In genomic region chr5:51540816-51541215, GRCm38 (mm10) we compare ENCODE assay signal across 19 mouse cellular contexts. TPM values are rescaled to one million over a fixed set of nuclear protein-coding genes. Genes with fewer than 3 reads are reported as not detected.
DNase-seq lines count a peak whose midpoint lies in the region; ATAC-seq and TF ChIP-seq lines count a peak whose summit lies in the region.
"Had no signal": no experiment of that assay in that cellular context is flagged by ENCODE, and none has a peak within 500 bp of the region (broad histone marks: within the 10 kb centered on the region; RNA-seq: fewer than 3 reads in every experiment).

No protein-coding gene starts in this region.

- H3K4me3 ChIP-seq in heart, embryonic 15.5 days = no peak overlapping the region
- H3K4me3 ChIP-seq in layer of hippocampus, adult 2 months = no peak overlapping the region
- H3K4me3 ChIP-seq in cortical plate, adult 2 months (ENCODE audit: insufficient read depth, low read length) = no peak overlapping the region
- H3K4me3 ChIP-seq in forebrain, embryonic 13.5 days = no peak overlapping the region
- H3K4me3 ChIP-seq: embryonic facial prominence, embryonic 13.5 days; forebrain, embryonic 15.5 days; hindbrain, embryonic 10.5 days; kidney, embryonic 15.5 days; limb, embryonic 15.5 days; megakaryocyte, embryonic 14.5 days had no signal

- no peak for TF ChIP-seq POLR2A in cortical plate, adult 2 months (IDR thresholded peaks at IDR 0.05; ENCODE audit: extremely low read depth, insufficient read depth, low read length)

- no peak overlapping the region for H3K9ac ChIP-seq in heart, embryonic 15.5 days
- H3K9ac ChIP-seq in forebrain, embryonic 13.5 days = no peak overlapping the region
- H3K9ac ChIP-seq: embryonic facial prominence, embryonic 13.5 days; forebrain, embryonic 15.5 days; kidney, embryonic 15.5 days; limb, embryonic 15.5 days had no signal

- H3K4me2 ChIP-seq in heart, embryonic 15.5 days = no peak overlapping the region
- H3K4me2 ChIP-seq in forebrain, embryonic 13.5 days = no peak overlapping the region
- H3K4me2 ChIP-seq: embryonic facial prominence, embryonic 13.5 days; forebrain, embryonic 15.5 days; kidney, embryonic 15.5 days; limb, embryonic 15.5 days had no signal

- ATAC-seq in heart, embryonic 15.5 days (replicated peaks; ENCODE audit: insufficient number of reproducible peaks, insufficient read depth, low FRiP score, low read depth) = no peak
- ATAC-seq in forebrain, embryonic 13.5 days = no peak
- ATAC-seq: activated CD4-positive, CD25-positive, alpha-beta regulatory T cell, adult 4 months; forebrain, embryonic 15.5 days had no signal

- WGBS in heart, embryonic 15.5 days = 55% methylated on average over 4 of the region's 4 CpGs
- WGBS in forebrain, embryonic 13.5 days = 86% methylated on average over 4 of the region's 4 CpGs

- no peaks in the 10 kb centered on the region for H3K9me3 ChIP-seq in heart, embryonic 15.5 days (replicated peaks)
- H3K9me3 ChIP-seq in forebrain, embryonic 13.5 days (replicated peaks) = no peaks in the 10 kb centered on the region
- H3K9me3 ChIP-seq: embryonic facial prominence, embryonic 13.5 days; forebrain, embryonic 15.5 days; hindbrain, embryonic 10.5 days; kidney, embryonic 15.5 days; limb, embryonic 15.5 days had no signal

- no peaks in the 10 kb centered on the region for H3K27me3 ChIP-seq in heart, embryonic 15.5 days
- H3K27me3 ChIP-seq in forebrain, embryonic 13.5 days = no peaks in the 10 kb centered on the region
- H3K27me3 ChIP-seq: embryonic facial prominence, embryonic 13.5 days; forebrain, embryonic 15.5 days; kidney, embryonic 15.5 days; limb, embryonic 15.5 days; megakaryocyte, embryonic 14.5 days had no signal

- peak overlapping the region; percentile 47; the same call in 1 of the 2 replicates for H3K27ac ChIP-seq in heart, embryonic 15.5 days
- H3K27ac ChIP-seq in layer of hippocampus, adult 2 months = no peak overlapping the region
- H3K27ac ChIP-seq in cortical plate, adult 2 months (ENCODE audit: insufficient read depth, low read length) = no peak overlapping the region
- H3K27ac ChIP-seq in forebrain, embryonic 13.5 days = no peak overlapping the region
- H3K27ac ChIP-seq: embryonic facial prominence, embryonic 13.5 days; forebrain, embryonic 15.5 days; hindbrain, embryonic 10.5 days; kidney, embryonic 15.5 days; limb, embryonic 15.5 days had no signal

- no peaks in the 10 kb centered on the region for H3K36me3 ChIP-seq in heart, embryonic 15.5 days
- H3K36me3 ChIP-seq in forebrain, embryonic 13.5 days (ENCODE audit: poor library complexity, severe bottlenecking) = no peaks in the 10 kb centered on the region
- H3K36me3 ChIP-seq: embryonic facial prominence, embryonic 13.5 days; forebrain, embryonic 15.5 days; hindbrain, embryonic 10.5 days; kidney, embryonic 15.5 days; limb, embryonic 15.5 days had no signal

- TF ChIP-seq CTCF in layer of hippocampus, adult 2 months (conservative IDR thresholded peaks at IDR 0.05) = peak; percentile 38
- TF ChIP-seq CTCF in cortical plate, adult 2 months (IDR thresholded peaks at IDR 0.05; ENCODE audit: extremely low read depth, insufficient read depth, low read length) = peak; percentile 9; the same call in 1 of the 2 replicates

- intact Hi-C loops in heart, postnatal 36 days (cut with DNase I) = no loop called here

- H3K4me1 ChIP-seq in heart, embryonic 15.5 days (replicated peaks) = peaks cover 53% of the 10 kb centered on the region
- H3K4me1 ChIP-seq in cortical plate, adult 2 months (ENCODE audit: control insufficient read depth, insufficient read depth, low read length) = peaks cover 3% of the 10 kb centered on the region
- H3K4me1 ChIP-seq in forebrain, embryonic 13.5 days = peaks cover 5% of the 10 kb centered on the region; the same call in 1 of the 2 replicates
- H3K4me1 ChIP-seq: forebrain, embryonic 15.5 days; kidney, embryonic 15.5 days; limb, embryonic 15.5 days; megakaryocyte, embryonic 14.5 days had no signal

- no peak for DNase-seq in heart, postnatal 36 days
- DNase-seq in layer of hippocampus, adult 2 months (ENCODE audit: low spot score in 2 of 2) = no peak
- DNase-seq in layer of hippocampus, adult 11-12 months (ENCODE audit: low spot score) = no peak
- DNase-seq in Muller cell, postnatal 12 days (ENCODE audit: inconsistent ontology term) = peak; percentile 45
- DNase-seq: adrenal gland, postnatal 10 days; cerebellum, adult 9-11 months; lung, adult 2 months; retina, postnatal 1 day; thymus, adult 2 months had no signal

RNA-seq across cellular contexts. Expression of gene Ppargc1a, which starts 26.7 kb away (rescaled TPM):
- polyA plus RNA-seq in heart, embryonic 15.5 days (2015; fragmentation: Nextera tagmentation; extraction: Ambion mirVana) = 57.1 and 66.0 TPM in 2 replicates
- total RNA-seq in heart, postnatal 36 days (2021) = 100 to 1,000 TPM in 1 of 2 experiments, 10 to 100 TPM in 1; 96.2 to 152 TPM
- 10 to 100 TPM; 40.9 to 41.8 TPM for total RNA-seq in layer of hippocampus, adult 2 months (2021)
- polyA plus RNA-seq in cortical plate, adult 2 months (2012; rRNA removed) = 19.6 and 22.0 TPM in 2 replicates
- polyA plus RNA-seq in forebrain, embryonic 13.5 days (2015; fragmentation: Nextera tagmentation; extraction: Ambion mirVana) = 4.6 and 4.9 TPM in 2 replicates
- polyA plus RNA-seq: activated CD4-positive, CD25-positive, alpha-beta regulatory T cell, adult 4 months had no signal
